Mouse (Mus musculus): ENCODE results near the gene Mpp2.

Mpp2 gene

GRCm38 (mm10) chr11:102073722-102074121 lies 14.6 kb downstream of the Mpp2 start:
- in situ Hi-C loops (cut with MboI; ENCODE audit: low sequenced_read_pairs) = no loop called here

- in situ Hi-C loops (cut with MboI; ENCODE audit: low sequenced_read_pairs) = no loop called here
Observed at GRCm38 (mm10) chr11:102072729-102073128, 15.6 kb downstream of the Mpp2 start.

- in situ Hi-C loops (cut with MboI; ENCODE audit: low sequenced_read_pairs) = no loop called here
Observed at GRCm38 (mm10) chr11:102070426-102070825, 17.9 kb downstream of the Mpp2 start.

- in situ Hi-C loops (cut with MboI; ENCODE audit: low sequenced_read_pairs) = loop anchor here (5.0 kb wide), 1 partner anchor 68 kb away; no protein-coding TSS in a partner anchor
Observed at GRCm38 (mm10) chr11:102069633-102070032, 18.7 kb downstream of the Mpp2 start.

GRCm38 (mm10) chr11:102068969-102069368 lies 19.3 kb downstream of the Mpp2 start:
- in situ Hi-C loops (cut with MboI; ENCODE audit: low sequenced_read_pairs) = loop anchor here (5.0 kb wide), 1 partner anchor 68 kb away; no protein-coding TSS in a partner anchor

- in situ Hi-C loops (cut with MboI; ENCODE audit: low sequenced_read_pairs) = no loop called here
Observed at GRCm38 (mm10) chr11:102063076-102063475, 25.2 kb downstream of the Mpp2 start.

GRCm38 (mm10) chr11:102061941-102062473 lies 26.3 kb downstream of the Mpp2 start:
- in situ Hi-C loops (cut with MboI; ENCODE audit: low sequenced_read_pairs) = no loop called here

GRCm38 (mm10) chr11:102061236-102061940 lies 26.9 kb downstream of the Mpp2 start:
- in situ Hi-C loops (cut with MboI; ENCODE audit: low sequenced_read_pairs) = no loop called here

- in situ Hi-C loops (cut with MboI; ENCODE audit: low sequenced_read_pairs) = no loop called here
Observed at GRCm38 (mm10) chr11:102053847-102054246, 34.5 kb downstream of the Mpp2 start.

GRCm38 (mm10) chr11:102053183-102053582 lies 35.1 kb downstream of the Mpp2 start:
- in situ Hi-C loops (cut with MboI; ENCODE audit: low sequenced_read_pairs) = no loop called here

- in situ Hi-C loops (cut with MboI; ENCODE audit: low sequenced_read_pairs) = no loop called here
Observed at GRCm38 (mm10) chr11:102052697-102053096, 35.6 kb downstream of the Mpp2 start.

GRCm38 (mm10) chr11:102051954-102052353 lies 36.4 kb downstream of the Mpp2 start:
- in situ Hi-C loops (cut with MboI; ENCODE audit: low sequenced_read_pairs) = no loop called here

GRCm38 (mm10) chr11:102051541-102051940 lies 36.8 kb downstream of the Mpp2 start:
- in situ Hi-C loops (cut with MboI; ENCODE audit: low sequenced_read_pairs) = no loop called here

- in situ Hi-C loops (cut with MboI; ENCODE audit: low sequenced_read_pairs) = no loop called here
Observed at GRCm38 (mm10) chr11:102049875-102050482, 38.3 kb downstream of the Mpp2 start.

- in situ Hi-C loops (cut with MboI; ENCODE audit: low sequenced_read_pairs) = no loop called here
Observed at GRCm38 (mm10) chr11:102046607-102047006, 41.7 kb downstream of the Mpp2 start.

GRCm38 (mm10) chr11:102044691-102045212 lies 43.6 kb downstream of the Mpp2 start:
- in situ Hi-C loops (cut with MboI; ENCODE audit: low sequenced_read_pairs) = no loop called here

- in situ Hi-C loops (cut with MboI; ENCODE audit: low sequenced_read_pairs) = no loop called here
Observed at GRCm38 (mm10) chr11:102043381-102043780, 44.9 kb downstream of the Mpp2 start.

- in situ Hi-C loops (cut with MboI; ENCODE audit: low sequenced_read_pairs) = no loop called here
Observed at GRCm38 (mm10) chr11:102042971-102043370, 45.3 kb downstream of the Mpp2 start.

- in situ Hi-C loops (cut with MboI; ENCODE audit: low sequenced_read_pairs) = no loop called here
Observed at GRCm38 (mm10) chr11:102041350-102041949, 46.9 kb downstream of the Mpp2 start, which contains the start of gene Cd300lg. TSS of gene Cd300lg (plus strand) at chr11:102041509.

- in situ Hi-C loops (cut with MboI; ENCODE audit: low sequenced_read_pairs) = no loop called here
Observed at GRCm38 (mm10) chr11:102040646-102041045, 47.7 kb downstream of the Mpp2 start.

GRCm38 (mm10) chr11:102040138-102040524 lies 48.2 kb downstream of the Mpp2 start:
- in situ Hi-C loops (cut with MboI; ENCODE audit: low sequenced_read_pairs) = no loop called here

All from CH12F3 (cell line).